Mouse (Mus musculus) stomach, embryonic 14.5 days (tissue): ENCODE measurements at regions not wholly inside any gene's neighbourhood (a gene's known extent, or its start where the extent isn't known, plus 50 kb on each side); places are given as distances from the start of the nearest gene placed in this dataset.

Experiments used
- ATAC-seq: fragments of 200-750 bp; cut with Nextera tagmentation; 2 replicates; pipeline ENCODE4 v1.8.0; 2017; ENCODE audit warnings: low read depth, moderate TSS enrichment; ENCODE audit not compliant: insufficient number of reproducible peaks, insufficient read depth, low FRiP score
- H3K27ac ChIP-seq: fragments of 300-500 bp; sonication (generic); 2 replicates; pipeline ENCODE4 v1.5.1; 2014; ENCODE audit warnings: mild to moderate bottlenecking, low read length, moderate library complexity, mixed read lengths
- H3K27me3 ChIP-seq: fragments of 300-500 bp; sonication (generic); 2 replicates; pipeline ENCODE4 v1.6.1; 2014; ENCODE audit warnings: low read length, control low read depth, mixed read lengths; ENCODE audit not compliant: control insufficient read depth, insufficient read depth
- H3K36me3 ChIP-seq: fragments of 300-500 bp; sonication (generic); 2 replicates; pipeline ENCODE4 v1.6.1; 2014; ENCODE audit warnings: mild to moderate bottlenecking, control low read depth, low read length, moderate library complexity, mixed read lengths; ENCODE audit not compliant: control insufficient read depth, insufficient read depth
- H3K4me1 ChIP-seq: fragments of 300-500 bp; sonication (generic); 2 replicates; pipeline ENCODE4 v1.6.1; 2014; ENCODE audit warnings: low read length, control low read depth, mixed read lengths; ENCODE audit not compliant: control insufficient read depth, insufficient read depth
- H3K4me2 ChIP-seq: fragments of 300-500 bp; sonication (generic); replicated peaks from 2 replicates; pipeline ENCODE4 v1.6.1; 2014; ENCODE audit warnings: low read depth, low read length, control low read depth
- H3K4me3 ChIP-seq: fragments of 300-500 bp; sonication (generic); 2 replicates; pipeline ENCODE4 v1.5.1; 2014; ENCODE audit warnings: low read depth, low read length, control low read depth
- H3K9ac ChIP-seq: fragments of 300-500 bp; sonication (generic); replicated peaks from 2 replicates; pipeline ENCODE4 v1.6.1; 2014; ENCODE audit warnings: low read depth, mild to moderate bottlenecking, control low read depth, low read length, moderate library complexity, mixed read lengths
- H3K9me3 ChIP-seq: fragments of 300-500 bp; sonication (generic); 2 replicates; pipeline ENCODE4 v1.6.1; 2016; ENCODE audit warnings: low read depth, low read length, control low read depth; ENCODE audit not compliant: control insufficient read depth
- WGBS: fragments of 180-500 bp; shearing (Covaris S2); extraction: QIAGEN DNeasy Blood & Tissue Kit; methylation state at CpG from one replicate; pipeline ENCODE4 v1.1.7; 2014; 5-methylcytosine and 5-hydroxymethylcytosine counted together

GRCm38 (mm10) chrX:11678086-11678485 lies 350.5 kb downstream of the H2al1j start:
- Histone ChIP-seq H3K9me3 (no peaks in the 10 kb centered on the region), H3K9ac (no peak overlapping the region), H3K27me3 (no peaks in the 10 kb centered on the region), H3K27ac (no peak overlapping the region), H3K4me3 (no peak overlapping the region), H3K4me1 (no peaks in the 10 kb centered on the region), H3K4me2 (no peak overlapping the region), H3K36me3 (no peaks in the 10 kb centered on the region)
- ATAC-seq: no peak
- 69% methylated on average over 2 of the region's 2 CpGs for WGBS

GRCm38 (mm10) chrX:11681274-11681673 lies 353.7 kb downstream of the H2al1j start:
- no peak overlapping the region for H3K9ac ChIP-seq
- H3K27ac ChIP-seq: no peak overlapping the region
- 73% methylated on average over 2 of the region's 2 CpGs for WGBS
- ATAC-seq: no peak
- H3K4me1 ChIP-seq: no peaks in the 10 kb centered on the region
- H3K4me2 ChIP-seq: no peak overlapping the region
- H3K36me3 ChIP-seq: no peaks in the 10 kb centered on the region
- H3K9me3 ChIP-seq: no peaks in the 10 kb centered on the region
- H3K27me3 ChIP-seq: no peaks in the 10 kb centered on the region
- H3K4me3 ChIP-seq: no peak overlapping the region

DNA sequence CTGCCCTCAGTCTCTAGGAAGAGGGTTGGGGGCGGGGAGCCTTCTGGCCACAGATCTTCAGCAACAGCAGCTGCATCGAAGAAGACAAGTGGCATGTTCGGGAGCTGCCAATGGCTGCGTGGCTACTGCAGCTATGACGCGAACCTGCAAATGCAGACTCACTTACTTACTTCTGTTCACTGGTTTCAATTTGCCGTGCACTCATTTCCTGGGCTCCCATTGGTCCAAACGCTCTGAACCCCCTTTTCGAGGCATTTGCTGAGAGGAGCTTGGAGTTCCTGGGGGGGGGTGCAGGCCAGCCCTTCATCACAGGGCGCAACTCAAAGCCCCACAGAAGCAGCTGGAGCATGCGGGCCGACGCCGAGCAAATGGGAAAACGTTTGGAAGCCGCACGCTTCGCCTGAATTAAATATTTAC lies 362.4 kb downstream of the H2al1j start:
- no peak overlapping the region for H3K27ac ChIP-seq
- H3K36me3 ChIP-seq: no peaks in the 10 kb centered on the region
- H3K4me2 ChIP-seq: peak overlapping the region; percentile 16; the same call in 1 of the 2 replicates
- WGBS: 45% methylated on average over 18 of the region's 18 CpGs
- H3K4me1 ChIP-seq: no peaks in the 10 kb centered on the region
- H3K9ac ChIP-seq: no peak overlapping the region
- no peak overlapping the region for H3K4me3 ChIP-seq
- H3K9me3 ChIP-seq: no peaks in the 10 kb centered on the region
- ATAC-seq: no peak
- H3K27me3 ChIP-seq: no peaks in the 10 kb centered on the region

GRCm38 (mm10) chrX:11690446-11690845 lies 362.8 kb downstream of the H2al1j start:
- Histone ChIP-seq H3K27ac (no peak overlapping the region), H3K9ac (no peak overlapping the region), H3K4me1 (no peaks in the 10 kb centered on the region), H3K4me2 (peak overlapping the region; percentile 16; the same call in 1 of the 2 replicates), H3K36me3 (no peaks in the 10 kb centered on the region), H3K9me3 (no peaks in the 10 kb centered on the region), H3K27me3 (no peaks in the 10 kb centered on the region), H3K4me3 (no peak overlapping the region)
- WGBS: 47% methylated on average over 5 of the region's 5 CpGs
- no peak for ATAC-seq

GRCm38 (mm10) chrX:11691019-11691418 lies 363.4 kb downstream of the H2al1j start:
- no peaks in the 10 kb centered on the region for H3K27me3 ChIP-seq
- H3K4me3 ChIP-seq: no peak overlapping the region
- H3K4me2 ChIP-seq: no peak overlapping the region
- no peak overlapping the region for H3K27ac ChIP-seq
- no peak overlapping the region for H3K9ac ChIP-seq
- no peaks in the 10 kb centered on the region for H3K4me1 ChIP-seq
- WGBS: 60% methylated on average over 4 of the region's 4 CpGs
- H3K9me3 ChIP-seq: no peaks in the 10 kb centered on the region
- no peak for ATAC-seq
- H3K36me3 ChIP-seq: no peaks in the 10 kb centered on the region

DNA sequence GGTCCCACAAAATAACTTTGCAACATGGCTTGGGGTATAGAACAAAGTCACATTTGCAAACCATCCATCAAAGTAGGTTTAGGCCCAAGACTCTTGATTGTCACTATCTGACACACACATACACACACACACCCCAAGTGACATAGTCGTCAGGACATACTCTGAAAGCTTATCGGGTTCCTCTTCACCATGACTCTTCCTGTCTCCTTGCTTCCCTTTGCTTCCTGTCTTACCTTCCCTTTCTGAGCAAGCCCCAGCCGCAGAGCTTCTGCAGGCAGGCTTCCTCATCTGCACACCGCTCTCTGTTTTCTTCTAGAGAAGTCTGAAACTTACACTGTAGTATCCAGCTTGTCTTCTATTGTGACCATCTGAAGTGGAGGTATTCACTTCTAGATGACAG lies 368.9 kb downstream of the H2al1j start:
- WGBS: 84% methylated on average over 4 of the region's 4 CpGs
- H3K9ac ChIP-seq: no peak overlapping the region
- H3K36me3 ChIP-seq: no peaks in the 10 kb centered on the region
- H3K9me3 ChIP-seq: no peaks in the 10 kb centered on the region
- no peaks in the 10 kb centered on the region for H3K4me1 ChIP-seq
- H3K27ac ChIP-seq: no peak overlapping the region
- H3K4me3 ChIP-seq: no peak overlapping the region
- ATAC-seq: no peak
- no peak overlapping the region for H3K4me2 ChIP-seq
- H3K27me3 ChIP-seq: no peaks in the 10 kb centered on the region

DNA sequence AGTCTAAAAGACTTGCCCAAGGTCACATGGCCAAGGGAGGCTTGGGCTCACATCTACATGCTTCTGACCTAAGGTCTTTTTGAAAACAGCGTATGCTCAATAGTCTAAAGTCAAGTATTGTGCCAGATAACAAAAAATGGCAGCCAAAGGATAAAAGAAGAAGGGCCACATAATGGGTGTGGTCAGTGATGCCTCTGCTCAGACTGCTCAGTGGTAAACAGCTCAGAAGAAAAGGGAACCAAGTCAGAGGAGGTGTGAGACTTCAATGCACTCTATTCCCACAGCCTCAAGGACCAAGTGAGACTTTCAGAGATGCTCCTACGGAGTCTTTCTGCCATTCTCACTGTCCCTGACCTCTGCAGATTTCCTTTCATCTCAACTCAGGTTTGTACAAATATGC lies 373.5 kb downstream of the H2al1j start:
- no peak for ATAC-seq
- Histone ChIP-seq H3K27me3 (no peaks in the 10 kb centered on the region), H3K36me3 (no peaks in the 10 kb centered on the region), H3K27ac (no peak overlapping the region), H3K4me1 (no peaks in the 10 kb centered on the region), H3K9ac (no peak overlapping the region), H3K4me2 (no peak overlapping the region), H3K4me3 (no peak overlapping the region), H3K9me3 (no peaks in the 10 kb centered on the region)
- WGBS: 81% methylated on average over 2 of the region's 2 CpGs

- WGBS: 79% methylated on average over 6 of the region's 6 CpGs
- H3K4me2 ChIP-seq: no peak overlapping the region
- H3K9me3 ChIP-seq: no peaks in the 10 kb centered on the region
- H3K9ac ChIP-seq: no peak overlapping the region
- H3K4me3 ChIP-seq: no peak overlapping the region
- H3K36me3 ChIP-seq: no peaks in the 10 kb centered on the region
- no peaks in the 10 kb centered on the region for H3K4me1 ChIP-seq
- no peaks in the 10 kb centered on the region for H3K27me3 ChIP-seq
- H3K27ac ChIP-seq: no peak overlapping the region
- ATAC-seq: no peak
These were observed 378.4 kb downstream of the H2al1j start for GRCm38 (mm10) chrX:11705851-11706557.

GRCm38 (mm10) chrX:11707330-11707729 lies 379.7 kb downstream of the H2al1j start:
- Histone ChIP-seq H3K27ac (no peak overlapping the region), H3K9me3 (no peaks in the 10 kb centered on the region), H3K27me3 (no peaks in the 10 kb centered on the region), H3K4me3 (no peak overlapping the region), H3K9ac (no peak overlapping the region), H3K4me1 (no peaks in the 10 kb centered on the region), H3K4me2 (no peak overlapping the region), H3K36me3 (no peaks in the 10 kb centered on the region)
- no peak for ATAC-seq
- 59% methylated on average over 6 of the region's 6 CpGs for WGBS
